Mouse (Mus musculus) 3T3-L1 (cell line): Measurements from ENCODE around the gene Tpi1.
A peak's percentile ranks its signal among the peaks of the same experiment; 100 is the strongest.
"Not testable (repeated sequence)": the region's sequence is repeated elsewhere in the genome, so short reads cannot be mapped to it uniquely, and the experiment has no call there.

Experiments
- DNase-seq: peaks from one replicate; pipeline ENCODE4 v3.0.0-alpha.2; 2015; ENCODE audit warnings: low read depth, low spot score

The Tpi1 gene

DNA sequence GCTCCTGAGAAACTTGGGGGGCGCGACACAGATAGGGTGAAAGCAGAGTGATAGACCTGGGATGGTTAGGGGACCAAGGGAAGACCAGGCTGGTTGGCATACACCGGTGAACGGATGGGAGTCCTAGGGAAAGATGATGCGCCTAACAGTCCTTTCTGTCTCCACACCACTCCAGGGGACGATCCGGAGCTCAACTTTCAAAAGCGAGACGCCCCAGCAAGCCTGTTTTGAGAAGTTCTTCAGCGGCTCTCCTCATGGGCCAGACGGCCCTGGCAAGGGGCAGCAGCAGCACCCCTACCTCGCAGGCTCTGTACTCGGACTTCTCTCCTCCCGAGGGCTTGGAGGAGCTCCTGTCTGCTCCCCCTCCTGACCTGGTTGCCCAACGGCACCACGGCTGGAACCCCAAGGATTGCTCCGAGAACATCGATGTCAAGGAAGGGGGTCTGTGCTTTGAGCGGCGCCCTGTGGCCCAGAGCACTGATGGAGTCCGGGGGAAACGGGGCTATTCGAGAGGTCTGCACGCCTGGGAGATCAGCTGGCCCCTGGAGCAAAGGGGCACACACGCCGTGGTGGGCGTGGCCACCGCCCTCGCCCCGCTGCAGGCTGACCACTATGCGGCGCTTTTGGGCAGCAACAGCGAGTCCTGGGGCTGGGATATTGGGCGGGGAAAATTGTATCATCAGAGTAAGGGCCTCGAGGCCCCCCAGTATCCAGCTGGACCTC, 4.9 kb downstream of the Tpi1 start:
- peak; percentile 91 for DNase-seq

DNA sequence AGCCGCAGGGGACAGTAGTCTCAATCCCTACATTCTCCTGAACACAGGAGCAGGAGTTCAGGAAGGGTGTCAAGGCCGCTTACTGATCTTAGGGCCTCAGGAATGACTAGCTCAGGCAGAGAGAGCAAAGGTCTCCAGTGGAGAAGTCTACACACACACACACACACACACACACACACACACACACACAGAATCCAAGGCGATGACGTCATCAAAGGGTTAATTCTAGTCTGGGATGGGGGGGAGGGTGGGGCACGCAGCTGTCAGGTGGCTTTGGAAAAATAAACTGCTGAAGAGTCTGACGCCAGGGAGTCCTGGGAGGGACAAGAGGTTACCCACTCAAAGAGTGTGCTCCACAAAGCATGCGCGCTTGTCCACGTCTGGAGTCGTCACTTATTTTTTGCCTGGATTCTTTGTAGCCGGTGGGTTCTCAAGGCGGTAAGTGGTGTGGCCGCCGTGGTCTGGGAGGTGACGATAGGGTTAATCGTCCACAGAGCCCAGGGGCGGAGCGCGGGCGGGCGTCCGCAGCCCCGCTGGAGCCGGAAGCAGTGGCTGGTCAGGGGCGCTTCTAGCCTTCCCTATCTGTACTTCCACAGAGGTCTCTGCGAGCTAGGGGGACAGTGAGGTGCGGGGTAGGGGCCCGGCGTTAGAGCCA, 5.6 kb downstream of the Tpi1 start, which contains the start of gene Spsb2:
TSS of gene Spsb2 (plus strand) at position 304 of the 655 bp plus-strand sequence.
- peak; percentile 83 for DNase-seq

DNA sequence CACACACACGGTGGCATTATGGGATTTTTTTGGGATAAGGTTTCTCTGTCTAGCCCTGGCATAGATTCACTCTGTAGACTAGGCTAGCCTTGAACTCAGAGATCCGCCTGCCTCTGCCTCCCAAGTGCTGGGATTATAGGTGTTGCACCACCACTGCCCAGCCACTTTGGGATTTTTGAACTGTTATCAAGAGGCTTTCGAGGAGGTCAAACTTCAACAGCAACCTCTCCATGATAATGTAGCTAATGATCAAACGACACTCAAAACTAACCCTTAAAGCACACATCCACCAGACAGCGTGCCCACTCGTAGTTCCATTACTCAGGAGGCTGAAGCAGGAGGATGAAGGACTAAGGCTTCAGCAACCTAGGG, 6.1 kb downstream of the Tpi1 start:
- no peak for DNase-seq

DNA sequence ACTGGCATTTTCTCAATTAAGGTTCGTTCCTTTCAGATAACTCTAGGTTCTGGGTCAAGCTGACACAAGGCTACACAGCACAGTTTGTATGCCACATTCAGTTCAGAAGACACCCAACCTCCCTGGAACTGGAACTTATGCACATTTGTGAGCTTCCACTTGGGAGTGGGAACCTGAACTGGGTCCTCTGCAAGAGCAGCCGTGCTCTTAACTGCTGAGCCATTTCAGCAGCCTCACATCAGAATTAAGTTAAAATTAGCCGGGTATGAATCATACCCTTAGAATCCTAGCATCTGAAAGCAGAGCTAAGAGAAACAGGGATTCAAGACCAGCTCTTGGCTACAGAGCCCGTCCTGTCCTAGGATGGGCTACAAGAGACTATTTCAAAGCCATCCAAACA, 6.7 kb downstream of the Tpi1 start:
- DNase-seq = peak; percentile 68

DNA sequence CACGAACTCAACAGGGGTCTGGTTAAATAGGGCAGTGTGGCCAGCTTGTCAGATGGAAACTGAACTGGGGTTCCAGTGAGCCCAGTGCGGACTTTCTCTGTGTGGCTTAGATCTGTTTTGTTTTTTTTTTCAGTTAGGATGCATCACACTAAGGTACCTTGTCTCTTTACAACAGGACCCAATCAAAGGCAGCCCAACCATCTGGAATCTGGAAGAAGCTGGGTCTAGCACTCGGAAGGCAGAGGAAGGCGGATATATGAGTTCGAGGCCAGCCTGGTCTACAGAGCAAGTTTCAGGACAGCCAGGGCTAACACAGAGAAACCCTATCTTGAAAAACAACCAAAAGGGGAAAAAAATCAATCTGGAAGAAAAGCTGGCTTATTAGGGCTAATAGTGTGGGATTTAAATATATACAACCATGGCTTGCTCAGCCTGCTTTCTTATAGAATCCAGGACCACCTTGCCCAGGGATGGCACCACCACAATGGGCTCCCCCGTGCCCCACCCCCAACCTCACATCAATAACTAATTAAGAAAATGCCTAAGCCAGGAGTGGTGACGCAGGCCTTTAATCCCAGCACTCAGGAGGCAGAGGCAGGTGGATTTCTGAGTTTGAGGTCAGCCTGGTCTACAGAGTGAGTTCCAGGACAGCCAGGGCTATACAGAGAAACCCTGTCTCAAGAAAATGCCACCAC, 7.5 kb downstream of the Tpi1 start:
- no peak for DNase-seq

DNA sequence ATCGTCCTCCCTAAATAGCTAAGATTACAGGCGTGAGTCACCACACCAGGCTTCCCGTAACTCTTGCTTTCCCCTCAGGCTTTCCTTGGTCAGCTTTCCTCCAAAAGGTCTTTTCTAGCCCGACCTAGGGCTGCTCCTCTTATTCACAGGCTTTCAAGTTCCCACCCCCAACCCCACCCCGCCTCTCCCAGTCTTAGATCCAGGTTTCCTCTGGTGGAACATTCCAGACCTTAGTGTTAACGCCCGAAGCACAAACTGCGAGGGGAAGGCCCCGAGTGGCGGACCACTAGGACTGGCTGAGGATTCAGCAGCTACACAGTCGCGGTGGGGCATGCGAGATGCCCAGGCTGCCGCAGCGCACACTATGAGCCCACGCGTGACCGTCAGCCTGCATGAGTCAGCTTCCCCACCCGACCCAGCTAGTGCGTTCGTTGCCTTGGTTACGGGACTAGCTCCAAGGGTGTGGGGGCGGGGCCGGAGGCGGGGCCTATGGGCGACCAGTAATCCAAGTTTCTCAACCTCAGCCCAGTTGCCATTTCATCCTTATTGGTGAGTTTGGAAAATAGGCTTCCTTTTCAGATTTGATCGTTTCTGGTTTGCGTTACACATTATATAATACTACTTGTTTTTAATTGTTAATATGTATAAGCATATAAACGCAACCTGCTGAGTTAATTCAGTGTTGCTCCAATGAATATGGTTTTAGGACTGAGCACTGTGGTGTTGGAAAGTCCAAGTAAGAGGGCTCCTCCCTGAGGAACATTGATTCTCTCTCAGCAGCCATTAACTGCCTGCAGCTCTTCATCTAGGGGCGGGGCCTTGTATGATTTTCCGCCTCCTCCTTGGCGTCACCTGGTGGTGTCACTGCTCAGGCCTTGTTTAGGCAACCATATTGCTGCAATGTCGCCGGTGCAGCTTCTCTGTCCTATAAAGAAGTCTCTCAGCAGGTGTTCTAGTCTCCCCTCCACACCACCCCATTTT, 8.5 kb downstream of the Tpi1 start:
- peak; percentile 99 for DNase-seq

DNA sequence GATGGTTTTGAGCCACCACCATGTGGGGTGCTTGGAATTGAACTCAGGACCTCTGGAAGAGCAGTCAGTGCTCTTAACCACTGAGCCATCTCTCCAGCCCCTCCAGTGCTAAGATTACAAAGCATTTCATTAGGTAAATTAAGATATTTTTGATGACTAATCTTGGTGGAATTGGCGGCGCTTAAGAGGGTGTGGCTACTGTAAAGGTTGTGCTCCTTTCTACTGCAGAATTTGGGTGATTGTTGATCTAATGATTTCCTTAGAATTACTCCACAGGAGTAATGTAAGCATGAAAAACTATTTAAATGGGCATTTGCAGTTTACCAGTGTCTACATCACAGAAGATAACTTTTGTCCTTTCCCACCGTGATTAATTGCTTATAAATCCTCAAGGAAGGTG, 9.8 kb downstream of the Tpi1 start:
- DNase-seq = no peak

DNA sequence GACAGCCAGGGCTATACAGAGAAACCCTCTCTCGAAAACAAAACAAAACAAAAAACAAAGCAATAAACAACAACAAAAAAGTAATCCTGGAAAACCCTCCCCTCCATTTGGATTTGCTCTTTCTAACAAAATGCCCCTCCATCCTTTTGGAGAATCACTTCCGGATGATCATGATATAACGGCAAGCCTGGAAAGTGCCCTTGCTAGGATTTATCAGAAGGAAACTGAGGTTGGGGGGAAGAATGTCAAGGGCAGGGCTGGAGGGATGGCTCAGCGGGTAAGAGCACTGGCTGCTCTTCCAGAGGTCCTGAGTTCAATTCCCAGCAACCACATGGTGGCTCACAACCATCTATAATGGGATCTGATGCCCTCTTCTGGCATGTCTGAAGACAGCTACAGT, 10.4 kb downstream of the Tpi1 start:
- DNase-seq = not testable (repeated sequence)

DNA sequence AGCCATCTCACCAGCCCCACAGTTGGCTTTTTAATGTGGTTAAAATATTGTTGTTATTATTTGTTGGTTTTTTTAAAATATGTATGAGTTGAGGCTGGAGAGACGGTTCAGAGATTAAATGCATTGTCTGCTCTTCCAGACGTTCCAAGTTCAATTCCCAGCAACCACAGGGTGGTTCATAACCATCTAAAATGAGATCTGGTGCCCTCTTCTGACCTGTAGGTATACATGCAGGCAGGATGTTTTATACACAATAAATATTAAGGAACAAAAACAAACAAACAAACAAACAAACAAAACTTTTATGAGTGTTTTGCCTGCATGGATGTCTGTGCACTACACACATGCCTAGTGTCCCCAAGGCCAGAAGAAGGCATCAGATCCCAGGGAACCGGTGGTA, 11.0 kb downstream of the Tpi1 start:
- DNase-seq = no peak

DNA sequence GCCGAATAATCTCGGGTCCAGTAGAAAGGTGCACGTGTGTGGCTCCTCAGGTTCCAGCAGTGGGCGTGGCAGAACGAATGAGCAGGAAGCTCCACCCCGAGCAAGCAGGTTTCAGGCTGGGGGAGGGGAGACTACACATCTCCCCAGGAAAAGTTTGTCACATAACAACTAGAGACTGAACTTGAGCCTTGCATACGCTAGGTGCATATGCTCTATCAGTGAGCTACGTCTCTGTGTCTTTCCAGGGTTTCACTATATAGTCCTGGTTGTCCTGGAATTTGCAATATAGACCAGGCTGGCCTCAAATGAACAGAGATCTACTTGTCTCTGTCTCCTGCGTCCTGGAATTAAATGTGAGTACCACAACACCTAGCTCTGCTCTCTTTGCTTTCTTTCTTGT, 11.7 kb downstream of the Tpi1 start:
- DNase-seq = not testable (repeated sequence)

DNA sequence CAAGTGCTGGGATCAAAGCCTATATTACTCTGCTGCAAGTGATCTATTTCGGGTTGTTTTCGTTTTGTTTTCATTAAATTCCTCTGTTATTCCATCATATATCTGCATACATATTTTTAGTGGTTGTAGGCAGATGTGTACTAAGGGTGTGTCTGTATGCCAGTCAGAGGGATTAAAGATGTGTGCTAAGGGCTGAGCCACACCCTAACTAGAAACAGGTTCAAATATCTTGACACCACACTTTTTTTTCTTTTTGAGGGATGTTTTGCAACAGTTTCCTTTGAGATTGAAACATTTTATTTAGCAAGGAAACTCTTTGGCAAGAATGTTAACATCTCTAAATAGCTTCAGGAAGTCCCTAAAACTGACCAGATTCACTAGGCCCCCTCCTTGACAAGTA, 17.9 kb downstream of the Tpi1 start:
- DNase-seq = peak; percentile 60

DNA sequence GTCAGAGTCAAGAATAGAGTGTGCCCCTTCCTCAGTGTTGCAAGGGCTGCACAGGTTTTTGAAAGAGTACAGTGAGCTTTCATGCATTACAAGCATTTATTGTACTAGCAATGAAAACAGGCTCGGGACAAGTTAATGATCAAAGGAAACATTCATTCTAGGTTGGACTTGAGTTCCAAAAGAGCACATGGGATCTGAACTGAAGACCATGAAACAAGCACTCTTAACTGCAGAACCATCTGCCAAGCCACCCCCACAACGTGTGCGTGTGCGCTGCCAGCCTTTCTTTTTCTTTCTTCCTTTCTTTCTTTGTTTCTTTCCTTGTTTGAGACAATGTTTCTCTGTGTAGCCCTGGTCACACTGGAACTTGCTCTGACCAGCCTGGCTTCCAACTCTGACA, 18.3 kb downstream of the Tpi1 start:
- DNase-seq = no peak

DNA sequence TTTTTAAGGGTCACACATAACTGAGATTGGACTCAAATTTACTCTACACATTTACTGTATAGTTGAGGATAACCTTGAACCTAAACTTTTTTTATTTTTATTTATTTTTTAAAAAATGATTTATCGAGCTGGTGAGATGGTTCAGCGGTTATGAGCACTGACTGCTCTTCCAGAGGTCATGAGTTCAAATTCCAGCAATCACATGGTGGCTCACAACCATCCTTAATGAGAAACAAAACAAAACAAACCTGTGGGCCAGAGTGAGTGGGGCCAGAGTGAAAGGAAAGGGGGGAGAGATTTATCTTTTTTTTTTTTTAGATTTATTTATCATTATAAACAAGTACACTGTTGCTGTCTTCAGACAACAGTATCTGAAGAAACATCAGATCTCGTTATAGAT, 22.2 kb downstream of the Tpi1 start:
- no peak for DNase-seq

DNA sequence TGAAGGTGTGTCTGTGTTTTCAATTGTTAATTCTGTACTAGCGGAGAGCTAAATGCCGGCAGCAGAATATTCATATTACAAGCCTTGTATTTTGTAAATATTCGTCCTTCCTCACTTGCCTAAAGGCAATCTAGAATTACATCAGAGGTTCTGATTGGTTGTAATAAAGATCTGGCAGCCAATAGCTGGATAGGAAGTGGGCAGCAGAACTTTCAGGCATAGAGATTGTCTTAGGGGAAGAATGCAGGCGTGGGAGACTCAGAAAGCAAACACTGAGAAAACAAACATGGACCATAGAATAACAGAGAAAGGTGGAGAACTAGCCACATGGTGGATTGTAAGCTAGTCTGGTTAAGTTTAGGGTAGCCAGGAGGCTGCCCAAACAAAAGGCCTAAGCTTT, 24.0 kb downstream of the Tpi1 start:
- no peak for DNase-seq

DNA sequence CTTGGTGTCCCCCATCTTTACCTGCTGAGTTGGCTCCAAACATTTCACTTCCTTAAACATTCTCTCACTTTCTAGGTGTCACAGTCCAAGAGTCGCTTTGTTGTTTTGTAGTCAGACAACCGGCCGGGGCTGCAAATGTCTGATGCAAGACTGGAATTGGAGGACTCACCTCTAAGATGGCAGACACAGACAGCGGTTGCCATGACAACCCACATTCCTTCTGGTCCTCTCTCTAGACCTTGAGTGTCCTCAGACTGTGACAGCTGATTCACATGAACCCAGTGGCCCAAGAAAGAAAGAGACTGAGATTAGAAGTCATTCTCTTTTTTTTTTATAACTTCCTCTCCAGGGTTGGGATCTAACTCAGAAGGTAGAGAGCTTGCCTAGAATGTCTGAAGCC, 24.6 kb downstream of the Tpi1 start:
- DNase-seq = peak; percentile 35

DNA sequence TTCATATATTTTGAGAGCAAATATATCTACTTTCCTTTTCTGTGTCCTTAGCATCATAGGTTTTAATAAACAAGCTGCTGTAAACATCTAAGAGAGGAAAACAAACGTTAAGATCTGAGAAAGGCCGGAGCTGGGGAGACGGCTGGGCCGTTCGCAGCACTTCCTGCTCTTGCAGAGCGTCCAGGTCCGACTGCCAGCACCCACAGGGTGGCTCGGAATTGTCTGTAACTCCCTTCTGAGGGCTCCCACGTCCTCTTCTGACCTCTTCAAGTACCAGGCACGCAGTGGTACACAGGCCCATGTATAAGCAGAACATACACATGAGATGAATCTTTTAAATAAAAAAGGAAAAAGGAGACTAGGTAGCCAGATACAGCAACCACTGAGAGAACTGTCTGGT, 26.4 kb downstream of the Tpi1 start:
- DNase-seq = no peak

DNA sequence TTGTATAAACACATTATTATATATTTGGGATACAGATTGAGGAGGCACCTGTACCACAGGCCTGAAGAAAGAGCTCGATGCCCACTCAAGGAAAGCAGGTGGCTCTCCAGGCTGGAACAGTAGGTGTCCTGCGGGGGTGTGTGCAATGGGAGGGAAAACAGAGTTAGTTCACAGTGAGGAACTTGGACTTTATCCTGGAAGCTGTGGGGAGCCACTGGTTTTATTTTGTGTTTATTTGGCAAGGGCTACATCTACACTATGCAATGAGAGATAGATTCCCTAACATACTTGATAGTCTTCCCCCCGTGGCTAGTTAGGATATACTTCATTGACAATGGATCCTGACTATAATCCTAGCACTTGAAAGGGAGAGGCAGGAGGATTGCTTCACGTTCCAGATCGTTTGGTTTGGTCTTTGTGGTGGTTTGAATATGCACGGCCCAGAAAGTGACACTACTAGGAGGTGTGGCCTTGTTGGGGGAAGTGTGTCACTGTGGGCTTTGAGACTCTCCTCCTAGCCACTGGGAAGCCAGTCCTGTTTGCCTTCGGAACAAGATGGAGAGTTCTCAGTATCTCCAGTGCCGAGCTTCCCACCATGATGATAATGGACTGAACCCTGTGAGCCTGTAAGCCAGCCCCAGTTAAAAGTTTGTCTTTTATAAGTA, 27.2 kb downstream of the Tpi1 start:
- no peak for DNase-seq

DNA sequence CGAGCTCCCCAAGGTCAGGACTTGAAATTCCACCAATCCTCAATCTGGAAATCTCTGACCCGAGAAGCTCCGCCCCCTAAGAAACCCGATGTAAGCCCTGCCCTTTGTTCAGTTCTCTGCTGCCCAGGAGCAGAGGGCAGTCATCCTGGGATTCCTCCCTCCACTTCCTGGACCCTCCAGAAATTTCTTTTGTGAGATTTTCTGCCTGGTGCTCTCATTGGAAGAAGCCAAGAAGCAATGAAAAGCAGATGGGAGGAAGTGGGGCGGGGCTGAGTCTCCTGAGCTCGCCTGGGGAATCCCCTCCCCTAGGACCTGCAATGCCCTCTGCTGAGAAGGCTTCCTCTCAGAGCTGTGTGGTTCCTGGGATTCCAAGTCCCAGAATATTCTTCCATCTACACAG, 31.7 kb downstream of the Tpi1 start:
- peak; percentile 95 for DNase-seq

DNA sequence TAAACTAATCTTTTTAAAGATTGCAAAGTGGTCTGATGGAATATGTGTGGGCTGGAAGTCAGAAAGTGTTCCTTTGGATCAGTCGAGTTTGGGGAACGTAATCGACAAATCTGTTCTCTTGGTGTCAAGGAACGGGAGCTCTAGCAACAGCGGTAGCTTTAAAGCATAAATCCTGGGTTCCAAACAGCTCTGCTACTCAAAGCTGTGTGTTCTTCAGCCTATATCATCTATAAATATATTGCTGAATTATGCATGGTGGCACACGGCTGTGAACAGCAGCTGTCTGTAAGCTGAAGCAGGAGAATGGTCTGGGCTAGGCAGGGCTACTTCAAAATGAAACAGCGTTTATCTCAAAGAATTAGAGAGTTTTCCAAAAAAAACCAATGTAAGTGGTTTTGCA, 33.2 kb downstream of the Tpi1 start:
- no peak for DNase-seq

DNA sequence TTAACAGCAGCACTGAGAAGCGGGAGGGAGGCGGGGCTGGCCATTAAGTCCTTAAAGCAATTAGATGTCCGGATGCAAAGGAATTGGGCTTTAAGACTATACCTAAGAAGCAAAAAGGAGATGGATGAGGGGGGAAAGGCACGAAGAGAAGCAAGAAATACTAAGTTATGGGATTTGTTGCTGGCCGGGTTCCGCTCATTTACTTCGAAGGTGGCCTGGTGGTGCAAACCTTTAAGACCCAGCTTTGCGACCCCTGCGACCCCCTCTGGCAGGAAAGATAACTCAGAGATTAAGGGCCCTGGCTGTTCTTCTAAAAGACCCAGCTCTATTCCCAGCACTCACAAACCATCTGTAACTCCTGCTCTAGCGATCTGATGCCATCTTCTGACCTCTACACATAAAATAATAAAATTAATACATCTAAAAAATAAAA, 34.1 kb downstream of the Tpi1 start:
- DNase-seq = no peak
